Mouse (Mus musculus): ENCODE data around the gene Maats1.

DNA sequence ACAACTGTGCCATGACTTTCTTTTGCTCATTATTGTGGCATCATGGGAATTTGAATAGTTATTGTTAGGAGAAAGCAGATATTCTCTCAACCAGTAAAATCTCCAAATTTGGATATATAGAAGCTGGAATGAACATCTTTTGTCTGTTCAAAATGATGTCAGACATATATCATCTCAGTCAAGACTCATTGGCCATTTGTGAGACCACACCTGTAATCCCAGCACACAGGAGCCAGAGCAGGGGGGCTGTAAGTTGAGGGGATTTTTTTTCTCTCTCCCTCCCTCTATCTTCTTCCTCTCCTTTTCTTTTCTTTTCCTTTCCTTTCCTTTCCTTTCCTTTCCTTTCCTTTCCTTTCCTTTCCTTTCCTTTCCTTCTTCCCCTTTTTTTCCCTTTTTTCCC is 10.9 kb upstream of the Maats1 start:
- TF ChIP-seq GATA1 (IDR thresholded peaks at IDR 0.05; ENCODE audit: borderline replicate concordance, low read length) (no peak), FLI1 (IDR thresholded peaks at IDR 0.05; ENCODE audit: low read length) (no peak)
